Mouse (Mus musculus): ENCODE results near the gene Ubtf.

Ubtf gene

GRCm38 (mm10) chr11:102268520-102269244, 50.9 kb downstream of the Ubtf start, which contains the start of gene Asb16:
Gene Asb16 (plus strand): TSS chr11:102268743.
- no peak for DNase-seq (ENCODE audit: extremely low read depth, low read depth, low spot score)

- DNase-seq (ENCODE audit: extremely low read depth, low read depth, low spot score) = no peak
These were observed 52.1 kb downstream of the Ubtf start for GRCm38 (mm10) chr11:102267480-102267879.

- DNase-seq (ENCODE audit: extremely low read depth, low read depth, low spot score) = no peak
These were observed 52.7 kb downstream of the Ubtf start for GRCm38 (mm10) chr11:102266631-102267355.

- peak; percentile 76 for DNase-seq (ENCODE audit: extremely low read depth, low read depth, low spot score)
These were observed 53.7 kb downstream of the Ubtf start for GRCm38 (mm10) chr11:102265816-102266215.

GRCm38 (mm10) chr11:102263211-102263610, 56.3 kb downstream of the Ubtf start:
- DNase-seq (ENCODE audit: extremely low read depth, low read depth, low spot score) = no peak

- DNase-seq (ENCODE audit: extremely low read depth, low read depth, low spot score) = no peak
These were observed 61.0 kb downstream of the Ubtf start for GRCm38 (mm10) chr11:102258521-102258920.

- no peak for DNase-seq (ENCODE audit: extremely low read depth, low read depth, low spot score)
These were observed 61.4 kb downstream of the Ubtf start for GRCm38 (mm10) chr11:102258095-102258494.

- no peak for DNase-seq (ENCODE audit: extremely low read depth, low read depth, low spot score)
These were observed 62.0 kb downstream of the Ubtf start for GRCm38 (mm10) chr11:102257514-102257913.
